Mouse (Mus musculus) left cerebral cortex, adult 11 months (tissue): ENCODE measurements at regions not wholly inside any gene's neighbourhood (a gene's known extent, or its start where the extent isn't known, plus 50 kb on each side); places are given as distances from the start of the nearest gene placed in this dataset.

Experiments used
- DNase-seq: peaks from one replicate; pipeline ENCODE4 v3.0.0; 2022; ENCODE audit warnings: low spot score

GRCm38 (mm10) chr12:12567734-12568104 lies 305.8 kb downstream of the Fam49a start:
- DNase-seq = no peak

DNA sequence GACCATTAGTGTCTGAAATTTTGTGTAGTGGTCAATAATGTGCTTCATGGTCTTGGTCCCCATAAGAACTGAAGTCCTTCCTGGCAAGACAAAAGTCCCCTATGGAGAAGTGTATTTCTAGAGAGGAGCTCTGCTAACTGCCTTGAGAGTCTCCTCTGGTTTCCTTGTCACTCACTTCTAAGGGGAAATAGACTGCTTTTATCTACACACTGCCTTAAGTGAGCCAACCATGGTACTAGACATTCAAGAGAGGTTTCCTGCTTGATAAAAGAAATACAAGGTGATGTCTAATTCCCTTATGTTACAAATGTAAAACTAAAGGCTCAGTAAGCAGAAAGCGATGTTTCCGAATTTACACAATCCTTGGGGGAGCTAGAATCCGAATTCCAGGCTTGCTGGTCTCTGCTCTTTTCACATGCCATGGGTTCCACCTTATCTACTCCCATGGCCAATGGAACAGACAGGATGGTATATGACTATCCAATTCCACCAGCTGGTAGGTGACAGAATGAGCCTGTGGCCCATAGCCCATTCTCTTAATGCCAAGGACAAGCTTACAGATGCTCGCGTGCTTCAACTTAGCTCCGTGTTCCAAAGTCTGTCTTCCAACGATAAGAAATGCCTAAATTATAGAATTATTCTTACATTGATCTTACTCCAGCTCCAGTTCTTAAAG lies 305.3 kb downstream of the Fam49a start:
- no peak for DNase-seq

- no peak for DNase-seq
These were observed 300.3 kb downstream of the Fam49a start for GRCm38 (mm10) chr12:12562267-12562666.

DNA sequence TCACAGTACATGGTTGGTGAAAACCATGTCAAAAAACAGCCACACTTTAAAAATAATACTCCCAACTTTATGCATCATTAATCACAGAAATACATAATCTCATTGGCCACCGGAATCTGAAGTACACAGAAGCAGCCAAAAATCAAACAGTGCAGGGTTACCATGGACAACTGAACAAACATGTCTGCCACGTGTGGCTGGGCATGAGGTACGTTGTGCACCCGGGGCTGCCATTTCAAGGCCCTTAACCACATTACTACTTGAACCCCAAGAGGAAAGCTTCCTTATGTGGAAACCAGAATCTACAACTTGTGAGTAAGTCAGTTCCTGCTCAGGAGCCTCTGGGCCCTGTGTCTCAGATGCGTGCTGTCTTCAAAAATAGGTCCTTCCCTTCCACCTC lies 289.9 kb downstream of the Fam49a start:
- DNase-seq = no peak

DNA sequence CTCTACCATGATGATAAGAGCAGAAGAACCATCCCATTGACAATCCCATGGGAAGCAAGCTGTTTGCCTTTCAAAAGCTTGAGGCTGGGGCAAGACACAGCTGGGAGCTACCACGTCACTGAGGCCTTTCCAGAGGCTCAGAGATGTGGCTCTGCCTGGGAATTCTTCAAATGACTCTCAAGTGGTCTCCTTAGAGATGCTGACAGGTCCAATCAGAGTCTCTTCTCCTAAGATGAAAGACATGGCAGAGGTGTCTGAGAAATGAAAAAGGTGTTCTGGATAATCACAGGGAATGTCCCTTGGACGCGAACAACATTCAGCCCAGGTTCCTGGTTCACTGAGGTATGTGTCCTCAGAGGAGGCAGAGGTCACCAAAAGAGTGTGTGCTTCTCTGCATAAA lies 287.7 kb downstream of the Fam49a start:
- no peak for DNase-seq

- no peak for DNase-seq
These were observed 286.7 kb downstream of the Fam49a start for GRCm38 (mm10) chr12:12548688-12549087.

DNA sequence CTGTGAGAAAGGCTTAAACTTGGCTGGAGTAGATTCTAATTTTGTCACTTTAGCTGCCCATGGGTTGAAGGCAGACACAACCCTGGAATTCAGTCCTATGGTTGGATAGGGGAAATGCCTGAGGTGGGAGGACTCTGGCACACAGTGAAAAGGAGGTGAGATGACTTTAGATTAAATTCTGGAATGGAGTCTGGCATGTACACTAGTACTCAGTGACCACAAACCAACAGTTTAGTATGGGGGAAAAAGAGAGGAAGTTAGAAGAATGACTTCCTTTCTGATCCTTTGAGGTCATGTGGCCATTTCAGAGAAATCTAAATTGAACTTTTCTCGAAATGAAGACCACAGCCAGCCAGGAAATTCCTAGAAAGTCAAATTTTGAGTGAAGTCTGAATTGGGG lies 285.5 kb downstream of the Fam49a start:
- DNase-seq = no peak

GRCm38 (mm10) chr12:12546372-12547031 lies 284.6 kb downstream of the Fam49a start:
- no peak for DNase-seq

GRCm38 (mm10) chr12:12541076-12542070 lies 279.4 kb downstream of the Fam49a start:
- no peak for DNase-seq

- DNase-seq = no peak
These were observed 277.4 kb downstream of the Fam49a start for GRCm38 (mm10) chr12:12539291-12539690.

- no peak for DNase-seq
These were observed 272.8 kb downstream of the Fam49a start for GRCm38 (mm10) chr12:12534779-12535178.

DNA sequence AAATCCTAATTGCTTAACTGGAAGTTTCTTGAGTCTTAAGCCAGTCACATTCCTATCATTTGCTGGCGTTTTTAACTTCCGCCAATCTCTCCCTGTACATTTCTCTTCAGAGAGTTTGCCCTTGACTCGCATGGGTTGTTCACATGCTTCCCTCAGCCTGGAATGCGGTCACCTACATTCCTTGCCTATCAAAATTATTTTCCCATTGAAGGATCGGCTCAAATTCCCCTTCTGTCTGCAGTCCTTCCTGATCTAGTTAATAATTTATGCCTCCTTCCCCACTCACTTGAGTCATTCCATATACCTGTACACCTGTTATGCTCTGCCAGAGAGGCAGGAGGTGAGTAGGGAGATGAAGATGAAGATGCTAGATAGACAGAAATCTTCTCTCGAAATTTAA lies 268.9 kb downstream of the Fam49a start:
- no peak for DNase-seq

- no peak for DNase-seq
These were observed 267.6 kb downstream of the Fam49a start for GRCm38 (mm10) chr12:12529541-12529940.

DNA sequence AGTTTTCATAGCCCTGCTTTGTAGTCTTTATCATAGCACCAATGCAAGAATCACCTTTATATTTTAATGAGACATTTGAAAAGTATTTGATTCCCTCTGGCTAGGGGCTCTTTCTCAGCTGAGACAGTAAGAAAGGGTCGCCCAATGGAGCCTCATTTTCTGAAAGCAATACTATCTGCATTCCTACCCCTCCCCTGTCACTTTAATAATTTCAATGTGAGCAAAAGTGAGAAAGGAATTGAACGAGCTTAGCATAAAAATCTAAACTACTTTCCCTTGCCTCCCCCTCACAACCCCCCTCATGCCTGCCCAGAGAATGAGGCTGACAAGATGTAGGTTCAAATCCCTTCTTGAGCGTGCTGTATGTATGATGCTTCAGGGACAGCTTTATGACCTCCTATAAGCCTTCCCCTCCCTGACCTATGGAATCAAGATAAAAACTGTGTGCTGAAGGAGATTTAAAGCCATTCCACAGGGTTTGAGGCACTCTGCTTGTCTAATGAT lies 266.6 kb downstream of the Fam49a start:
- no peak for DNase-seq

GRCm38 (mm10) chr12:12527766-12528477 lies 266.0 kb downstream of the Fam49a start:
- no peak for DNase-seq

GRCm38 (mm10) chr12:12527366-12527765 lies 265.4 kb downstream of the Fam49a start:
- no peak for DNase-seq

- DNase-seq = no peak
These were observed 258.4 kb downstream of the Fam49a start for GRCm38 (mm10) chr12:12520311-12520852.

DNA sequence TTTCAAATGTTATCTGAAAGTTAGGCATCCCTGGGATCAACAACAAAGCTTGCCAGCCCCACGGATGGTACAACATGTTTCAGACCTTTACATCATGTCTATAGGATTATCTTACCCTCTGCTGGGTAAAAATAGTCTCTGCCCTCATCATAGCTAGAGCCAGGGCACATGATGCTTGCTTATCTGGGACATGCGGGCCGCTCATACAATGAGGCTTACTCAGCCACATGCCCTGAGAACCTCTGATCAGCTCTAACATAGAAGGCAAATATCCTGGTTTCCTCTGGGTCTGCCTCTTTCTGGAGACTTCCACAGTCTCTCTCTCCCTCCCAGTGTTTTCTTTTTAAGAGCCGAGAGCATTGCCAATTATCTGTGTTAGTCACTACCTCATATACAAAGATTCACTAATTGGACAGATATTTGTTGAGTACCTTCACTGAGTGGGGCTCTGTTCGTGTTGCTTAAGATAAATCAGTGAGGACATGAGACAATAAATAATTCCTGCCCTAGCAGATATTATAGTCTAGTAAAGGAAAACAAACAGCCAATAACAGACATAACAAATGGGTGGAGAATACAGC lies 256.6 kb downstream of the Fam49a start:
- DNase-seq = no peak

GRCm38 (mm10) chr12:12517020-12517419 lies 255.1 kb downstream of the Fam49a start:
- no peak for DNase-seq

DNA sequence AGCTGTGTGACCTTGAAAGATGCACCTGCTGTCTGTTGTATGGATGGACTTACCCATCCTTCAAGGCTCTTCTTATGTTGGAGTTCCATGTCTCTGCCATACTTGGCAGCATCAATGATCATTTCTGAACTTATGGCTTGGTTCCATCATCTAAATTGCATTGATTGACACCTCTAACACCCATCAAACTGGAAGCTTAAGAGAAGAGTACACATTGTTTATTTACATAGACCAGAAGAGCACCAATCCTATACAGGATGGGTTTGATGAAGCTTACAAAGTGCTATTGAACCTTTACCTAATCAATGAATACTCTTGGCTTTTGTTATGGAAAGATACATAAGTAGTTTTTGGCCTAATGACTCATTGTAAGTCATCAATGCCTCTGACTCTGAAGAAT lies 248.8 kb downstream of the Fam49a start:
- no peak for DNase-seq
